Mouse (Mus musculus) limb, embryonic 14.5 days (tissue): ENCODE results near the gene Slc35b1. TPM values are rescaled to one million over a fixed set of nuclear protein-coding genes. Genes with fewer than 3 reads are reported as not detected.

ENCODE experiments used
- ATAC-seq: fragments of 200-750 bp; cut with Nextera tagmentation; 2 replicates; pipeline ENCODE4 v1.8.0; 2017; ENCODE audit warnings: low read depth, moderate number of reproducible peaks, moderate TSS enrichment; ENCODE audit not compliant: low FRiP score
- DNase-seq: peaks from one replicate; pipeline ENCODE4 v3.0.0-alpha.2; 2015; ENCODE audit warnings: low spot score
- H3K27ac ChIP-seq: fragments of 300-500 bp; sonication (generic); replicated peaks from 2 replicates; pipeline ENCODE4 v1.5.1; 2014; ENCODE audit warnings: low read depth, mild to moderate bottlenecking, low read length, moderate library complexity, mixed read lengths
- H3K27me3 ChIP-seq: fragments of 300-500 bp; sonication (generic); 2 replicates; pipeline ENCODE4 v1.6.1; 2014; ENCODE audit warnings: low read length, mixed read lengths; ENCODE audit not compliant: control insufficient read depth, insufficient read depth
- H3K36me3 ChIP-seq: fragments of 300-500 bp; sonication (generic); 2 replicates; pipeline ENCODE4 v1.6.1; 2014; ENCODE audit warnings: mild to moderate bottlenecking, low read length, moderate library complexity, mixed read lengths; ENCODE audit not compliant: control insufficient read depth, insufficient read depth
- H3K4me1 ChIP-seq: fragments of 300-500 bp; sonication (generic); 2 replicates; pipeline ENCODE4 v1.6.1; 2014; ENCODE audit warnings: antibody characterized with exemption, low read length, mixed read lengths; ENCODE audit not compliant: control insufficient read depth, insufficient read depth
- H3K4me2 ChIP-seq: fragments of 300-500 bp; sonication (generic); replicated peaks from 2 replicates; pipeline ENCODE4 v1.6.1; 2014; ENCODE audit warnings: low read depth, mild to moderate bottlenecking, low read length, moderate library complexity; ENCODE audit not compliant: severe bottlenecking
- H3K4me3 ChIP-seq: fragments of 300-500 bp; sonication (generic); replicated peaks from 2 replicates; pipeline ENCODE4 v1.5.1; 2014; ENCODE audit warnings: low read length
- H3K9ac ChIP-seq: fragments of 300-500 bp; sonication (generic); 2 replicates; pipeline ENCODE4 v1.6.1; 2014; ENCODE audit warnings: mild to moderate bottlenecking, low read depth, low read length, moderate library complexity; ENCODE audit not compliant: severe bottlenecking
- H3K9me3 ChIP-seq: fragments of 300-500 bp; sonication (generic); 2 replicates; pipeline ENCODE4 v1.6.1; 2016; ENCODE audit warnings: low read length; ENCODE audit not compliant: control insufficient read depth
- POLR2A ChIP-seq: fragments of 200-500 bp; IDR thresholded peaks from 2 replicates; pipeline ENCODE4 v1.8.0; 2012; ENCODE audit warnings: inconsistent platforms, mild to moderate bottlenecking, moderate library complexity, borderline replicate concordance; ENCODE audit not compliant: insufficient read depth, insufficient read length; ENCODE audit errors: extremely low read depth
- WGBS: fragments of 180-500 bp; shearing (Covaris S2); extraction: QIAGEN DNeasy Blood & Tissue Kit; methylation state at CpG from one replicate; pipeline ENCODE4 v1.1.7; 2014; 5-methylcytosine and 5-hydroxymethylcytosine counted together
- polyA plus RNA-seq, 2 experiments: library from polyadenylated mRNA; depleted of rRNA in 1 of 2; stranded (reverse) in 1 of 2; unstranded in 1 of 2; fragments of >200 nt; fragmentation: Nextera tagmentation in 1 of 2; extraction: Ambion mirVana in 1 of 2; gene quantifications; 2 replicates each; pipeline versions ENCODE4 v1.2.1 to v1.2.3; 2012 to 2014

The Slc35b1 gene
- polyA plus RNA-seq, 2 experiments = 98.1 to 117 TPM

- H3K36me3 ChIP-seq = peaks cover 6% of the 10 kb centered on the region
- H3K9me3 ChIP-seq = no peaks in the 10 kb centered on the region
- DNase-seq (peak; percentile 37), ATAC-seq (no peak)
- H3K4me3 ChIP-seq = no peak overlapping the region
- peaks cover 14% of the 10 kb centered on the region; the same call in 1 of the 2 replicates for H3K4me1 ChIP-seq
- TF ChIP-seq POLR2A = no peak
- 67% methylated on average over 10 of the region's 10 CpGs for WGBS
- H3K27ac ChIP-seq = peak overlapping the region; percentile 14; the same call in 1 of the 2 replicates
- H3K4me2 ChIP-seq = no peak overlapping the region
- no peak overlapping the region for H3K9ac ChIP-seq
- no peaks in the 10 kb centered on the region for H3K27me3 ChIP-seq
These were observed 18.9 kb upstream of the Slc35b1 start for GRCm38 (mm10) chr11:95365596-95365995.

DNA sequence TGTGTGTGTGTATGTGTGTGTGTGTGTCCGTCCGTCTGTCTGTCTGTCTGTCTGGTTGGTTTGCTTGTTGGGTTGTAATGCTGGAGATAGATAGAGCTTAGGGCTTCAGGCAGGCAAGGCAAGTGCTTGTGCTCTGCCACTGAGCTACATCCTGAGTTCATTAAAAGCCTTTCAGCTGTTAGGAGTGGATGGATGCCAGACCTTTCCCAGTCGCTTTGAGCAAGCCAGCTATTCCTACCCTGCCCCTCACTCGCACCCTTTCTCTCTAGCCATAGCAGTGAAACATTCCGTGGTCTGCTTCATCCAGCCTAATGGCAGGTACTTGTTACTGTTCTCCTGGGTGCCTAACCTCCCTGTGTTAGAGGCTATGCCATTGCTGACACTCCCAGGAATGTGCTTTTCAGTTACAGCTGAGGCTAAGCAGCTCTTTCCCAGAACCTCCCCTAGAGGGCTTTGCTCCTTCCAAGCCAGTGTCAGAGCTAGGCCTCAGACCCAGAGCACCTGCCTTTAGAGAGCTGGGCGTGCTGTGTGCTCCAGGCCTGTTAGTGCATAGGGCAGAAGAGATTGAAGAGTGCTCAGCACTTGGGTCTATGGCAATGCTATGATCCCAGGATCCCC lies 18.1 kb upstream of the Slc35b1 start:
- Histone ChIP-seq H3K4me1 (peaks cover 14% of the 10 kb centered on the region; the same call in 1 of the 2 replicates), H3K27ac (peak overlapping the region; percentile 14), H3K4me2 (no peak overlapping the region), H3K4me3 (no peak overlapping the region), H3K36me3 (peaks cover 6% of the 10 kb centered on the region), H3K27me3 (no peaks in the 10 kb centered on the region), H3K9ac (no peak overlapping the region), H3K9me3 (no peaks in the 10 kb centered on the region)
- peak; percentile 78 for DNase-seq
- TF ChIP-seq POLR2A = no peak
- no peak for ATAC-seq
- WGBS = 62% methylated on average over 6 of the region's 6 CpGs

GRCm38 (mm10) chr11:95367011-95367735 lies 17.3 kb upstream of the Slc35b1 start:
- Histone ChIP-seq H3K4me2 (no peak overlapping the region), H3K27ac (0 out of 2 replicates have a peak overlapping the region, but pooled peaks have one; percentile 19), H3K9me3 (no peaks in the 10 kb centered on the region), H3K9ac (no peak overlapping the region), H3K4me3 (no peak overlapping the region), H3K27me3 (no peaks in the 10 kb centered on the region), H3K4me1 (peaks cover 14% of the 10 kb centered on the region; the same call in 1 of the 2 replicates), H3K36me3 (peaks cover 12% of the 10 kb centered on the region)
- ATAC-seq = no peak
- DNase-seq = no peak
- TF ChIP-seq POLR2A = no peak
- 73% methylated on average over 8 of the region's 8 CpGs for WGBS

- peaks cover 23% of the 10 kb centered on the region for H3K36me3 ChIP-seq
These were observed 16.2 kb upstream of the Slc35b1 start for GRCm38 (mm10) chr11:95368231-95368823.

GRCm38 (mm10) chr11:95368871-95369270 lies 15.6 kb upstream of the Slc35b1 start:
- H3K4me1 ChIP-seq = peaks cover 11% of the 10 kb centered on the region; the same call in 1 of the 2 replicates
- H3K36me3 ChIP-seq = peaks cover 29% of the 10 kb centered on the region
- H3K4me3 ChIP-seq = no peak overlapping the region
- no peaks in the 10 kb centered on the region for H3K27me3 ChIP-seq
- WGBS = 90% methylated on average over 4 of the region's 4 CpGs
- ATAC-seq = no peak
- TF ChIP-seq POLR2A = no peak
- H3K9ac ChIP-seq = no peak overlapping the region
- DNase-seq = no peak
- H3K9me3 ChIP-seq = no peaks in the 10 kb centered on the region
- H3K27ac ChIP-seq = no peak overlapping the region
- no peak overlapping the region for H3K4me2 ChIP-seq

More at GRCm38 (mm10) chr11:95368231-95368823, 16.2 kb upstream of the Slc35b1 start:
- ATAC-seq (no peak), DNase-seq (no peak)
- Histone ChIP-seq H3K9me3 (no peaks in the 10 kb centered on the region), H3K4me1 (peaks cover 11% of the 10 kb centered on the region; the same call in 1 of the 2 replicates), H3K27ac (no peak overlapping the region), H3K4me3 (no peak overlapping the region), H3K4me2 (no peak overlapping the region), H3K27me3 (no peaks in the 10 kb centered on the region), H3K9ac (no peak overlapping the region)
- WGBS = 87% methylated on average over 8 of the region's 8 CpGs
- TF ChIP-seq POLR2A = no peak
